Mouse (Mus musculus) c-Kit-positive CD71-negative TER-119-negative erythroid progenitor cells, embryonic 14.5 days (primary cell): Measurements from ENCODE around the gene Gss.

Experiments
- DNase-seq: peaks from one replicate; pipeline ENCODE4 v3.0.0-alpha.2; 2013; ENCODE audit warnings: low read depth

Gss gene

GRCm38 (mm10) chr2:155514666-155515065 lies 77.9 kb downstream of the Gss start:
- DNase-seq: no peak

GRCm38 (mm10) chr2:155513543-155513942 lies 79.1 kb downstream of the Gss start:
- DNase-seq: no peak
